Mouse (Mus musculus) lung, embryonic 14.5 days (tissue): ENCODE measurements around the gene Chmp2a. TPM values are rescaled to one million over a fixed set of nuclear protein-coding genes. Genes with fewer than 3 reads are reported as not detected.

ENCODE experiments used
- ATAC-seq: fragments of 200-750 bp; cut with Nextera tagmentation; 2 replicates; pipeline ENCODE4 v1.8.0; 2017; ENCODE audit warnings: mild to moderate bottlenecking, moderate TSS enrichment, moderate library complexity; ENCODE audit not compliant: insufficient read depth
- DNase-seq: peaks from one replicate; pipeline ENCODE4 v3.0.0-alpha.2; 2015
- H3K27ac ChIP-seq: fragments of 300-500 bp; sonication (generic); 2 replicates; pipeline ENCODE4 v1.5.1; 2014; ENCODE audit warnings: low read depth, mild to moderate bottlenecking, moderate library complexity
- H3K27me3 ChIP-seq: fragments of 300-500 bp; sonication (generic); 2 replicates; pipeline ENCODE4 v1.6.1; 2014; ENCODE audit warnings: low read length, control low read depth; ENCODE audit not compliant: insufficient read depth
- H3K36me3 ChIP-seq: fragments of 300-500 bp; sonication (generic); 2 replicates; pipeline ENCODE4 v1.6.1; 2014; ENCODE audit warnings: control low read depth; ENCODE audit not compliant: insufficient read depth
- H3K4me1 ChIP-seq: fragments of 300-500 bp; sonication (generic); 2 replicates; pipeline ENCODE4 v1.6.1; 2014; ENCODE audit warnings: antibody characterized with exemption, control low read depth; ENCODE audit not compliant: insufficient read depth
- H3K4me2 ChIP-seq: fragments of 300-500 bp; sonication (generic); 2 replicates; pipeline ENCODE4 v1.6.1; 2014; ENCODE audit warnings: mild to moderate bottlenecking
- H3K4me3 ChIP-seq: fragments of 300-500 bp; sonication (generic); 2 replicates; pipeline ENCODE4 v1.5.1; 2014; ENCODE audit warnings: low read depth, low read length
- H3K9ac ChIP-seq: fragments of 300-500 bp; sonication (generic); 2 replicates; pipeline ENCODE4 v1.6.1; 2014
- H3K9me3 ChIP-seq: fragments of 300-500 bp; sonication (generic); 2 replicates; pipeline ENCODE4 v1.6.1; 2016; ENCODE audit warnings: low read depth, low read length, control low read depth
- CTCF ChIP-seq: IDR thresholded peaks from 2 replicates; pipeline ENCODE4 v1.5.1; 2016; ENCODE audit warnings: antibody characterized with exemption, low read depth
- WGBS: fragments of 180-500 bp; shearing (Covaris S2); extraction: QIAGEN DNeasy Blood & Tissue Kit; methylation state at CpG from one replicate; pipeline ENCODE4 v1.1.7; 2014; 5-methylcytosine and 5-hydroxymethylcytosine counted together
- polyA plus RNA-seq: library from polyadenylated mRNA; unstranded; fragments of >200 nt; fragmentation: Nextera tagmentation; extraction: Ambion mirVana; gene quantifications from 2 replicates; pipeline ENCODE4 v1.2.1, GENCODE M21; 2014

Chmp2a gene
- polyA plus RNA-seq, 1 experiment from 2014 or later = 128 TPM

DNA sequence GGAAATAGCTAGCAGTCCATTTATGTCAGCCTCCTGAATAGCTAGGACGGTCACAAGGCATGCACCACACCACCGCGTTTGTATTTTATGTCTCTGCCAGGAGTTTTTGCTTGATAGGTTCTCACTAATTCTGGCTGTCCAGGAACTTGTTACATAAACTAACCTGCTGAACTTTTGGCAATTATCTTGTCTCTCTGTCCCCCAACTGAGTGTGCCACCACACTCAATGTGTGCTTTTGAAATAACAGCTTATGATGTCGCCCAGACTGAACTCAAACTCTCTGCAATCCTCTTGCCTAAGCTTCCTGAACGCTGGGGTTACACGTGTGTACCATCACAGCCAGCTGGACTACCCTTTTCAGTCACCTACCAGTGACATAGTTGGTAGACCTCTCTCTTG lies 7.9 kb upstream of the Chmp2a start:
- DNase-seq (no peak), ATAC-seq (no peak)
- Histone ChIP-seq H3K4me3 (no peak overlapping the region), H3K4me2 (no peak overlapping the region), H3K9ac (no peak overlapping the region), H3K4me1 (no peaks in the 10 kb centered on the region), H3K9me3 (no peaks in the 10 kb centered on the region; the same call in 1 of the 2 replicates), H3K27ac (no peak overlapping the region), H3K36me3 (no peaks in the 10 kb centered on the region), H3K27me3 (peaks cover 30% of the 10 kb centered on the region)
- 68% methylated on average over 6 of the region's 6 CpGs for WGBS
- no peak for TF ChIP-seq CTCF

DNA sequence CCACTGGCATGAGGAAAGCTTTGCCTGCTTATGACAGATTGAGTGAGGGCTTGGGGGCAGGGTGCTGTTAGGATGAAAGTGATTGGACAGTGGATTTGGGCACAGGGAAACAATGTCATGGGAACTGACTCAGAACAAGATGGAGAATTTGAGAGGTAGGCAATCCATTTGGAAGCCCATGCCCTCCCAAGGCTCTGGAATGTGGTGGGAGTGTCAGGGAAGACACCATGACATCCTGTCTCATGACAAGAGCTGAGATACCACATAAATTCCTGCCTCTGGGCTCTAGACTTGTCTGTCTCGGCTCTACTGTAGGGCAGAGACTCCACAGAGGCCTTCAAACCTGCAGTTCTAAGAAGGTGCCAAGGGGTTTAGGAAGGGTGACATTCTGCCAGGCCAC lies 6.6 kb upstream of the Chmp2a start:
- 64% methylated on average over 1 of the region's 1 CpGs for WGBS
- no peak for TF ChIP-seq CTCF
- Histone ChIP-seq H3K27me3 (peaks cover 30% of the 10 kb centered on the region), H3K4me2 (no peak overlapping the region), H3K9ac (no peak overlapping the region), H3K36me3 (peaks cover 3% of the 10 kb centered on the region), H3K9me3 (no peaks in the 10 kb centered on the region; the same call in 1 of the 2 replicates), H3K4me3 (no peak overlapping the region), H3K27ac (no peak overlapping the region), H3K4me1 (no peaks in the 10 kb centered on the region)
- no peak for ATAC-seq
- DNase-seq = no peak

DNA sequence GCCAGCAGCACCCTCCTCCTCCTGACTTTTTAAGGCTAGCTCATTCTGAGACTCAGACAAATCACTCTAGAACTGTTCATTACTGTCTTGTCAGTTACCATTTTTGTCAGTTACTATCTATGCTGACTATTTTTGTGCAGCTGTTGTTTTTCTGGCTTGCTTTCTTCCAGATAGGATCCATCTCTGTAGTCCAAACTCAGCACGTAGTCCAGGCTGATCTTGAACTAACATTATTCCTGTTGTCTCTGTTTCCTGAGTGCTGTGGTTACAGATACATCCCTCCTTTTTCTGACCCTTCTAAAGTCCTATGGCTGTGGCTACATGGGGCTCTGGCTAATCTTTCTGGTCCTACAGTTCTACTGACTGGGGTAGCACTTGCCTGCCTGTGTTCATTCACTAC lies 4.6 kb upstream of the Chmp2a start:
- H3K27me3 ChIP-seq = peaks cover 17% of the 10 kb centered on the region
- peak overlapping the region; percentile 75 for H3K4me3 ChIP-seq
- WGBS = 75% methylated on average over 1 of the region's 1 CpGs
- DNase-seq (no peak), ATAC-seq (no peak)
- TF ChIP-seq CTCF = no peak
- no peaks in the 10 kb centered on the region for H3K4me1 ChIP-seq
- no peaks in the 10 kb centered on the region; the same call in 1 of the 2 replicates for H3K9me3 ChIP-seq
- peak overlapping the region; percentile 93 for H3K9ac ChIP-seq
- peak overlapping the region; percentile 99 for H3K27ac ChIP-seq
- H3K36me3 ChIP-seq = peaks cover 18% of the 10 kb centered on the region
- H3K4me2 ChIP-seq = peak overlapping the region; percentile 70

DNA sequence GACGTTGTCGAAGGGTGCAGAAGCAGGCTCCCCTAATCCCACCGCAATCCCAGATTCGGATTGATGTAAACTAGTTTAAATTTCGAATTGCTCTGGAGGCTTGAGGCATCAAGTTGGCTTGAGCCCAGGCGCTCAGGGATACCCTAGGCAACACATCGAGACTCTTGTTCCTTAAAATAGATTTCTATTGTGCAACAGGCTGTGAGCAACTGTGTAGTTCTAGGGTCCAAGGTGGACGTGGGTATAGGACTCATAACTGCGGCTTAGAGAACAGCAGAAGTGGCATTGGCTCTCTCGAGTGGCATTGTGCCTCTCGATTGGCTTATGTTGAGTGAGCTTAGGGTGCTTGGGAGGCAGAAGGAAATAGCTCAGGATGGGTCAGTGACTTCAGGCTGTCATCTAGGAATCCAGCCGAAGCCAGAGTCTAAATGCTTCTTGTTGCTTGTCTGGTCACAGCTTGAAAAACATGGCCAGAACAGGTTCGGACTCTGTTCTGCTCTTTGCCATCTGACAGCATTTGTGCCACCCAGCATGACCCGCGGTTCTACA lies 4.1 kb upstream of the Chmp2a start:
- Histone ChIP-seq H3K4me2 (peak overlapping the region; percentile 70), H3K9ac (peak overlapping the region; percentile 93), H3K9me3 (no peaks in the 10 kb centered on the region; the same call in 1 of the 2 replicates), H3K36me3 (peaks cover 20% of the 10 kb centered on the region), H3K4me3 (peak overlapping the region; percentile 75), H3K4me1 (no peaks in the 10 kb centered on the region), H3K27me3 (peaks cover 12% of the 10 kb centered on the region), H3K27ac (peak overlapping the region; percentile 99)
- DNase-seq (peak; percentile 61), ATAC-seq (no peak)
- WGBS = 14% methylated on average over 15 of the region's 15 CpGs
- no peak for TF ChIP-seq CTCF

DNA sequence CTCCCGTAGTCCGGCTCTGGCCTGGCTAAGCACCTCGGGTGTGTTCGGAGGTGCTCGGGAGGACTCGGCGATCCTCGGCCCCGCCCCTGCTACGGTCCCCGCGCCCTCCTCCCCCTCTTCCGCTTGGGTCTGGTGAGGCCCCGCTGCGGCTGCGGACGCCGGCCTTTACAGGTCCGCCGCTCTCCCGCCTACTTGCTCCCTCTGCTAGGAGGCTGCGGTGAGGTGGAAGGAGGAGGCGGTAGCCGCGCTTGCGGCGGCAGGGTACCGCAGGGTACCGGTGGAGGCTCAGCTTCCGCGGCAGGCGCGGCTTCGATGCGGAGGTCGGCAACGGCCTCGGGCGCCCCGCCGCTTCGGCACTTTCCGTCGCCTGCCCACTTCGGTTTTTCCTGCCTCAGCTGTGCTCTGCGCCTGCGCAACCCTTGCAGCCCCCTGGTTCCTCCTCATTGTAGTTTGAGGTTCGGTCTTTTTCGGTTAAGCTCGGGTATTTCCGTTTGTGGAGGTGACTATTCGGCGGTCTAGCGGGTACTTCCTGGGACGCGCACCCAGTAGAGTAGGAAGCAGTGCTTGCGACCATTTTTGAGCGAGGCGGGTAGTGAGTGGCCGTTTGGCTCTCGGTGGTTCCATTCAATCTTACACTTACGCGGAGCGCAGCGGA lies 3.4 kb upstream of the Chmp2a start, which contains the start of gene Ube2m:
TSS of gene Ube2m (minus strand) at position 375 of the 655 bp plus-strand sequence.
- ATAC-seq = peak; percentile 92
- H3K36me3 ChIP-seq = peaks cover 27% of the 10 kb centered on the region
- under 1% methylated on average over 65 of the region's 65 CpGs for WGBS

DNA sequence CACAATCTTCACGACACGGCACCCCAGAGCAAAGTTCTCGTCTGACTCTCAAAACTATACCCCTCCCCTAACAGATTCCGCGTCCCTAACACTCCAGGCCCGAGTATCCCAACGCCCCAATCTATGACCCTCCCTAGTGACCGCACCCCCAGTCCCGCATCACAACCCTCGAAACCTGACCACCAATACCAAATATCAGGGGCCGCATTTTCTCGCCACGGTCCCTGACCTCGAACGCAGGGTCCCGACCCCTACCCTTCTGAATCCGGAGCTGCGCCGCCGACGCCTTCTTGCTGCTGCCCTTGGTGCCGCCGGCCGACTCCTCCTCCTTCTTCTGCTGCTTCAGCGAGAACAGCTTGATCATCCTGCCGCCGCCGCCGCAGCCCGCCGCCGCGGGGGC lies 2.8 kb upstream of the Chmp2a start:
- WGBS = under 1% methylated on average over 32 of the region's 33 CpGs
- TF ChIP-seq CTCF = no peak
- Histone ChIP-seq H3K9me3 (no peaks in the 10 kb centered on the region), H3K4me1 (no peaks in the 10 kb centered on the region), H3K4me3 (peak overlapping the region; percentile 75), H3K27ac (peak overlapping the region; percentile 99), H3K4me2 (peak overlapping the region; percentile 93), H3K36me3 (peaks cover 33% of the 10 kb centered on the region), H3K9ac (peak overlapping the region; percentile 93), H3K27me3 (no peaks in the 10 kb centered on the region)
- no peak for ATAC-seq
- DNase-seq = no peak

More for the DNA sequence above, 3.4 kb upstream of the Chmp2a start, which contains the start of gene Ube2m:
- H3K4me2 ChIP-seq = peak within 1 kb of the TSS; percentile 93
- H3K9ac ChIP-seq = peak within 1 kb of the TSS; percentile 93
- H3K27ac ChIP-seq = peak within 1 kb of the TSS; percentile 99
- H3K9me3 ChIP-seq = no peaks in the 10 kb centered on the region
- H3K27me3 ChIP-seq = peaks cover 5% of the 10 kb centered on the region
- peak within 1 kb of the TSS; percentile 75 for H3K4me3 ChIP-seq
- DNase-seq = peak; percentile 100
- H3K4me1 ChIP-seq = no peaks in the 10 kb centered on the region
- no peak for TF ChIP-seq CTCF

DNA sequence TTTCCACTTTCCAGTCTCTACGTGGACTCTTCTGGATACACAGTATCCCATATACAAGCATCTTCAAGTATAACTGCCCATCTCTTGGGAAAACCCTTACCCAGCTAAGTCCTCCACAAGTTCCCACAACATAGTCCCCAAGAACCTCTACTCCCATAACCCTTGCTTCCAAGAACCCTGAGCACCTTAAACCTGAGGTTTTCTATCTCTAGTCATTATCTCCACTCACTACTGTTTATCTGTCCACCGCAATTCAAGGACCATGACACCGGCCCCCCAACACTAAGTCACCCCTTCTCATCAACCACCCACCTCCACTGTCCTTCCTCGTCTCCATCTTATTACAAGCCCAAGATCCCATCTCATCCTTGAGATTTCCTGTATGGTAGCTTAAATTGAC lies 2.2 kb upstream of the Chmp2a start:
- no peak for ATAC-seq
- H3K4me3 ChIP-seq = peak overlapping the region; percentile 75
- peak overlapping the region; percentile 93 for H3K9ac ChIP-seq
- no peaks in the 10 kb centered on the region for H3K27me3 ChIP-seq
- H3K9me3 ChIP-seq = no peaks in the 10 kb centered on the region
- no peak for DNase-seq
- H3K4me2 ChIP-seq = peak overlapping the region; percentile 93
- H3K27ac ChIP-seq = peak overlapping the region; percentile 34; the same call in 1 of the 2 replicates
- 37% methylated on average over 4 of the region's 4 CpGs for WGBS
- TF ChIP-seq CTCF = no peak
- no peaks in the 10 kb centered on the region for H3K4me1 ChIP-seq
- peaks cover 39% of the 10 kb centered on the region for H3K36me3 ChIP-seq
